Comparison of ENCODE assay signal across 21 mouse cellular contexts in genomic region chr10:89868211-89868610, GRCm38 (mm10). TPM values are rescaled to one million over a fixed set of nuclear protein-coding genes. Genes with fewer than 3 reads are reported as not detected.
"Had no signal": no experiment of that assay in that cellular context is flagged by ENCODE, and none has a peak within 500 bp of the region (broad histone marks: within the 10 kb centered on the region; RNA-seq: fewer than 3 reads in every experiment).

No protein-coding gene starts in this region.

- H3K4me2 ChIP-seq: limb, embryonic 12.5 days; limb, embryonic 15.5 days; liver, embryonic 11.5 days; lung, embryonic 14.5 days; midbrain, embryonic 13.5 days had no signal

- H3K36me3 ChIP-seq: limb, embryonic 12.5 days; limb, embryonic 15.5 days; midbrain, embryonic 13.5 days had no signal

- H3K4me3 ChIP-seq: left cerebral cortex, adult 2 months; limb, embryonic 12.5 days; limb, embryonic 15.5 days; midbrain, embryonic 13.5 days had no signal

- H3K27ac ChIP-seq: left cerebral cortex, adult 2 months; limb, embryonic 12.5 days; limb, embryonic 15.5 days; liver, embryonic 14.5 days; macrophage; midbrain, embryonic 13.5 days; stomach, postnatal 0 days had no signal

- H3K9me3 ChIP-seq: limb, embryonic 12.5 days; limb, embryonic 15.5 days; midbrain, embryonic 13.5 days had no signal

- H3K27me3 ChIP-seq: midbrain, embryonic 13.5 days had no signal

- H3K9ac ChIP-seq: limb, embryonic 12.5 days; limb, embryonic 15.5 days; liver, embryonic 14.5 days; liver, postnatal 0 days; lung, embryonic 14.5 days; midbrain, embryonic 13.5 days had no signal

- H3K4me1 ChIP-seq: limb, embryonic 12.5 days had no signal

- DNase-seq: kidney, adult 8-10 months; kidney, postnatal 10 days; kidney, postnatal 36 days; layer of hippocampus, postnatal 36 days; left cerebral cortex, postnatal 4 days; liver, postnatal 0 days; lung, embryonic 14.5 days; thymus, adult 18-20 months; thymus, postnatal 36 days had no signal

- ATAC-seq: intestine, postnatal 0 days; liver, postnatal 0 days; lung, postnatal 0 days; midbrain, embryonic 13.5 days; midbrain, embryonic 16.5 days had no signal

RNA-seq across cellular contexts. Expression of gene Anks1b, which starts 5.1 kb away (rescaled TPM):
- total RNA-seq: megakaryocyte, adult 5-6 weeks had no signal
- polyA plus RNA-seq: liver, embryonic 14.5 days; liver, postnatal 0 days; macrophage had no signal
